Mouse (Mus musculus) intestine, postnatal 0 days (tissue): ENCODE data around the gene Lcn12. TPM values are rescaled to one million over a fixed set of nuclear protein-coding genes. Genes with fewer than 3 reads are reported as not detected.

Experiments
- ATAC-seq: fragments of 200-750 bp; cut with Nextera tagmentation; 2 replicates; pipeline ENCODE4 v1.8.0; 2017; ENCODE audit warnings: mild to moderate bottlenecking, moderate TSS enrichment, moderate library complexity
- H3K27ac ChIP-seq: fragments of 300-500 bp; sonication (generic); 2 replicates; pipeline ENCODE4 v1.5.1; 2014; ENCODE audit warnings: mild to moderate bottlenecking, low read depth, low read length, moderate library complexity
- H3K27me3 ChIP-seq: fragments of 300-500 bp; sonication (generic); replicated peaks from 2 replicates; pipeline ENCODE4 v1.6.1; 2014; ENCODE audit warnings: low read length, mixed read lengths; ENCODE audit not compliant: control insufficient read depth, insufficient read depth
- H3K36me3 ChIP-seq: fragments of 300-500 bp; sonication (generic); 2 replicates; pipeline ENCODE4 v1.6.1; 2014; ENCODE audit warnings: mild to moderate bottlenecking, moderate library complexity; ENCODE audit not compliant: control insufficient read depth, insufficient read depth
- H3K4me1 ChIP-seq: fragments of 300-500 bp; sonication (generic); replicated peaks from 2 replicates; pipeline ENCODE4 v1.6.1; 2014; ENCODE audit warnings: antibody characterized with exemption, low read length, mixed read lengths; ENCODE audit not compliant: control insufficient read depth, insufficient read depth
- H3K4me2 ChIP-seq: fragments of 300-500 bp; sonication (generic); replicated peaks from 2 replicates; pipeline ENCODE4 v1.6.1; 2014; ENCODE audit warnings: low read depth, mild to moderate bottlenecking, moderate library complexity
- H3K4me3 ChIP-seq: fragments of 300-500 bp; sonication (generic); 2 replicates; pipeline ENCODE4 v1.5.1; 2014; ENCODE audit warnings: low read depth, low read length
- H3K9ac ChIP-seq: fragments of 300-500 bp; sonication (generic); 2 replicates; pipeline ENCODE4 v1.6.1; 2014; ENCODE audit warnings: mild to moderate bottlenecking, low read depth, low read length
- H3K9me3 ChIP-seq: fragments of 300-500 bp; sonication (generic); 2 replicates; pipeline ENCODE4 v1.6.1; 2016; ENCODE audit warnings: mixed run types; ENCODE audit not compliant: control insufficient read depth
- CTCF ChIP-seq: sonication (generic); IDR thresholded peaks from 2 replicates; pipeline ENCODE4 v1.5.1; 2016; ENCODE audit warnings: low read depth, mild to moderate bottlenecking, control low read depth, antibody characterized with exemption, moderate library complexity
- WGBS: fragments of 180-500 bp; shearing (Covaris S2); extraction: QIAGEN DNeasy Blood & Tissue Kit; methylation state at CpG from one replicate; pipeline ENCODE4 v1.1.7; 2014; 5-methylcytosine and 5-hydroxymethylcytosine counted together
- polyA plus RNA-seq: library from polyadenylated mRNA; unstranded; fragments of >200 nt; fragmentation: Nextera tagmentation; extraction: Ambion mirVana; gene quantifications from 2 replicates; pipeline ENCODE4 v1.2.1, GENCODE M21; 2015

Lcn12 gene
- 0.40 and 0.51 TPM in 2 replicates for polyA plus RNA-seq

GRCm38 (mm10) chr2:25493476-25493961 is at the start of gene Lcn12:
Gene Lcn12, minus strand, starts transcription at chr2:25493911.
- no peak within 1 kb of the TSS for H3K27ac ChIP-seq
- H3K27me3 ChIP-seq = no peaks in the 10 kb centered on the region

GRCm38 (mm10) chr2:25541644-25542367 is 48.1 kb upstream of the Lcn12 start:
- Histone ChIP-seq H3K9me3 (no peaks in the 10 kb centered on the region), H3K9ac (no peak overlapping the region), H3K27ac (no peak overlapping the region), H3K4me2 (no peak overlapping the region), H3K4me1 (no peaks in the 10 kb centered on the region), H3K36me3 (peaks cover 16% of the 10 kb centered on the region), H3K27me3 (no peaks in the 10 kb centered on the region), H3K4me3 (no peak overlapping the region)
- TF ChIP-seq CTCF = no peak
- ATAC-seq = no peak
- WGBS = 69% methylated on average over 10 of the region's 10 CpGs

More at GRCm38 (mm10) chr2:25493476-25493961, at the start of gene Lcn12:
- WGBS = 79% methylated on average over 5 of the region's 5 CpGs
- no peak within 1 kb of the TSS for H3K9ac ChIP-seq
- peaks cover 5% of the 10 kb centered on the region; the same call in 1 of the 2 replicates for H3K4me1 ChIP-seq
- no peak within 1 kb of the TSS for H3K4me2 ChIP-seq
- H3K9me3 ChIP-seq = no peaks in the 10 kb centered on the region
- no peak for TF ChIP-seq CTCF
- H3K36me3 ChIP-seq = no peaks in the 10 kb centered on the region
- ATAC-seq = no peak
- H3K4me3 ChIP-seq = no peak within 1 kb of the TSS

GRCm38 (mm10) chr2:25540541-25540948 is 46.8 kb upstream of the Lcn12 start:
- H3K4me2 ChIP-seq = no peak overlapping the region
- no peak overlapping the region for H3K9ac ChIP-seq
- H3K27ac ChIP-seq = no peak overlapping the region
- H3K4me3 ChIP-seq = no peak overlapping the region
- no peaks in the 10 kb centered on the region for H3K27me3 ChIP-seq
- no peaks in the 10 kb centered on the region for H3K9me3 ChIP-seq
- no peaks in the 10 kb centered on the region for H3K4me1 ChIP-seq
- no peak for ATAC-seq
- WGBS = 84% methylated on average over 4 of the region's 4 CpGs
- peaks cover 29% of the 10 kb centered on the region for H3K36me3 ChIP-seq
- TF ChIP-seq CTCF = no peak

DNA sequence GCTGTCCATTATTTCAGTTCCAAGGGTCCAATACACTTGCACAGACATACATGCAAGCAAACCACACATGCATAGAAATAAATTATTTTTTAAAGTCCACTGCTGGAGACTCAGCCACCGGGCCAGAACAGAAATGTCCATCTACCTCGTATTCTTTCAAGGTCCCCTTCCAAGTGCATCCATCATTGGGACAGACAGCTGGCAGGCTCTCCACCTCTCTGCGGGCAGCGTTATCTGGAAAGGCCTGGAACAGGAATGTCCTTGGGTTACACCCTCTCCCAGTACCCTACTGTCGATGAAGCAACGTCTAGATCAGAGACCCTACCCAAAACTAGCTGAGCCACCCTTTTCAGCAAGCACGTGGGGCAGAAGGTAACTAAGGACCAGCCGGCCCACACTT is 42.8 kb upstream of the Lcn12 start:
- H3K4me1 ChIP-seq = no peaks in the 10 kb centered on the region
- H3K9me3 ChIP-seq = no peaks in the 10 kb centered on the region
- peaks cover 50% of the 10 kb centered on the region for H3K36me3 ChIP-seq
- TF ChIP-seq CTCF = no peak
- H3K4me3 ChIP-seq = no peak overlapping the region
- H3K4me2 ChIP-seq = no peak overlapping the region
- H3K9ac ChIP-seq = no peak overlapping the region
- no peak for ATAC-seq
- H3K27me3 ChIP-seq = no peaks in the 10 kb centered on the region
- no peak overlapping the region for H3K27ac ChIP-seq
- WGBS = 88% methylated on average over 8 of the region's 8 CpGs

GRCm38 (mm10) chr2:25534866-25535182 is 41.1 kb upstream of the Lcn12 start:
- no peak for ATAC-seq
- peaks cover 64% of the 10 kb centered on the region for H3K36me3 ChIP-seq
- H3K4me3 ChIP-seq = no peak overlapping the region
- no peaks in the 10 kb centered on the region for H3K4me1 ChIP-seq
- H3K27me3 ChIP-seq = no peaks in the 10 kb centered on the region
- no peak for TF ChIP-seq CTCF
- H3K4me2 ChIP-seq = no peak overlapping the region
- no peak overlapping the region for H3K27ac ChIP-seq
- WGBS = 90% methylated on average over 2 of the region's 2 CpGs
- H3K9me3 ChIP-seq = no peaks in the 10 kb centered on the region
- H3K9ac ChIP-seq = no peak overlapping the region

DNA sequence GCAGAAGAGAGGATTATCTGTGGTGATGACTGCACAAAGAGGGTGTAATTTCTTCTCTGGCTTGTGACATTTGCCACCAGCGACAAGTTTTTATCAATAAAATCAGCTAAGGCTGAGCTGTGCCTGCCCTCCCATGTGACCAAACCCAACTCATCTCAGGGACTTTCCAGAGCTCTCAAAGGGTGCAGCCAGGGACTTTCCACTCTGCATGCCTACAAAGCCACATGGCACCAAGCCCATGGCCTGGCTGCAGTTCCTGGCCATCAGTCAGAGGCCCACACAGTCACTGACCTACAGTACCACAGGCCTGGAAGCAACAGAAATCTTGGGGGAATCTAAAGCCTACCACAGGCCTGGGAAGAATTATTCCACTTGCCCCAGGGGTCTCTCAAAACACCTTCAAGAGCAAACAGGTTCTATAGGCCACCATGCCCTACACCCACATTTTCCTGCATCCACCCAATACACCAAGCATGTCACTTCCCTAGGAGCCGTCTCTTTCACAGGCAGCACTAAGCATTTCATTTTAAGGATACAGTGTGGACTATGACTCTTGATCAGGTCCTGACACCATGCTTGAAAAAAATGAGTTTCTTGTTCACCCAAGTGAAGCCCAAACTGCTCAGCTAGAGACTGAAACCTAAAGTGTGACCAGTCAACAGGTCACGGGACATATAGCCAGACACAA is 40.6 kb upstream of the Lcn12 start:
- Histone ChIP-seq H3K4me2 (no peak overlapping the region), H3K36me3 (peaks cover 69% of the 10 kb centered on the region), H3K27me3 (no peaks in the 10 kb centered on the region), H3K9ac (no peak overlapping the region), H3K9me3 (no peaks in the 10 kb centered on the region), H3K4me3 (no peak overlapping the region), H3K27ac (no peak overlapping the region), H3K4me1 (no peaks in the 10 kb centered on the region)
- TF ChIP-seq CTCF = no peak
- no peak for ATAC-seq
- WGBS = 73% methylated on average over 3 of the region's 3 CpGs
